Mouse (Mus musculus): ENCODE results near the gene Hs2st1. TPM values are rescaled to one million over a fixed set of nuclear protein-coding genes. Genes with fewer than 3 reads are reported as not detected.

Gene Hs2st1
- total and polyA plus RNA-seq, 3 experiments = 17.6 to 36.4 (median 29.7) TPM

- Histone ChIP-seq H3K27me3 (replicated peaks) (no peaks in the 10 kb centered on the region), H3K4me1 (ENCODE audit: control insufficient read depth in 1 of 2, insufficient read depth in 2 of 2) (peaks cover 3 to 9% of the 10 kb centered on the region in 2 experiments), H3K9me3 (replicated peaks; ENCODE audit: low read length) (no peaks in the 10 kb centered on the region), H3K27ac (ENCODE audit: insufficient read depth, low read depth) (no peak overlapping the region), H3K9ac (ENCODE audit: insufficient read depth, low read depth) (no peak overlapping the region), H3K4me3 (replicated peaks in 1 of 3; ENCODE audit: low read depth in 2 of 3, low read length in 2 of 3, poor library complexity in 1 of 3) (no peak overlapping the region), H3K4me2 (ENCODE audit: insufficient read depth, low read depth, poor library complexity, severe bottlenecking) (no peak overlapping the region), H3K79me2 (replicated peaks; ENCODE audit: control insufficient read depth, extremely low read depth, insufficient read depth, poor library complexity, severe bottlenecking) (no peaks in the 10 kb centered on the region), H3K36me3 (replicated peaks in 1 of 2; ENCODE audit: control insufficient read depth in 1 of 2, insufficient read depth in 1 of 2, low read length in 1 of 2) (peaks cover 9 to 72% of the 10 kb centered on the region in 2 experiments)
- TF ChIP-seq RCOR1 (conservative IDR thresholded peaks at IDR 0.05; ENCODE audit: low read depth, low read length) (no peak), IRF4 (IDR thresholded peaks at IDR 0.05; ENCODE audit: low read depth, low read length) (no peak), MAFK (IDR thresholded peaks at IDR 0.05; ENCODE audit: insufficient replicate concordance, low read length) (no peak), JUND (conservative IDR thresholded peaks at IDR 0.05; ENCODE audit: low read depth, low read length) (no peak), GABPA (IDR thresholded peaks at IDR 0.05; ENCODE audit: insufficient replicate concordance, low read depth, low read length) (no peak), MYC (IDR thresholded peaks at IDR 0.05; ENCODE audit: low read depth, low read length) (no peak), CHD2 (IDR thresholded peaks at IDR 0.05; ENCODE audit: low read length) (no peak), HCFC1 (IDR thresholded peaks at IDR 0.05; ENCODE audit: low read depth, low read length) (no peak)
- no peak for DNase-seq (ENCODE audit: extremely low read depth)
- in situ Hi-C loops (cut with MboI; ENCODE audit: low pct_ligation_motif_present, low pct_unique_long_range_greater_than_20kb, low sequenced_read_pairs) = no loop called here
- dilution Hi-C loops (cut with MboI; ENCODE audit: extremely low pct_ligation_motif_present, extremely low pct_unique_long_range_greater_than_20kb, low sequenced_read_pairs) = no loop called here
Measured at GRCm38 (mm10) chr3:144437871-144438398, 132.0 kb downstream of the Hs2st1 start.

DNA sequence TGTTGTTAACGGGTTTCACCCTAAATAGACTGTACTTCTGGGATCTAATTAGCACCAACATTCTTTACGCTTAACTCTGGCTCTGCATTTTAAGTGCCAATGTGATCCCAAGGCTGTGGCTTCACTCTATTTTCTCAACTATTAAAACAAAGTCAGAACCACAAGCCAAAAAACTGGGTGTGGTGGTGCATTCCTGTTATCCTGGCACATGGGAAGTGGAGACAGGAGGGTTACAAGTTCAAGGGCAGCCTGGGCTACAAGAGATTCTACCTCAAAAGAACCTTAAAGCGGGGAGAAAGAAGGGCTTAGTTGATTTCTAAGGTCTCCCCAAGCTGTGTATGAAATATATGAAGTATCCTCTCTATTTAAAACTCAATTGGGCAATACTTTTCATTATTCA is 133.9 kb downstream of the Hs2st1 start:
- Histone ChIP-seq H3K9ac (ENCODE audit: insufficient read depth, low read depth) (no peak overlapping the region), H3K9me3 (replicated peaks; ENCODE audit: low read length) (no peaks in the 10 kb centered on the region), H3K27ac (ENCODE audit: insufficient read depth, low read depth) (no peak overlapping the region), H3K4me2 (ENCODE audit: insufficient read depth, low read depth, poor library complexity, severe bottlenecking) (no peak overlapping the region), H3K36me3 (replicated peaks in 1 of 2; ENCODE audit: control insufficient read depth in 1 of 2, insufficient read depth in 1 of 2, low read length in 1 of 2) (peaks cover 9 to 67% of the 10 kb centered on the region in 2 experiments), H3K4me1 (ENCODE audit: control insufficient read depth in 1 of 2, insufficient read depth in 2 of 2) (peaks cover 7 to 23% of the 10 kb centered on the region in 2 experiments), H3K4me3 (replicated peaks in 1 of 3; ENCODE audit: low read depth in 2 of 3, low read length in 2 of 3, poor library complexity in 1 of 3) (no peak overlapping the region), H3K79me2 (replicated peaks; ENCODE audit: control insufficient read depth, extremely low read depth, insufficient read depth, poor library complexity, severe bottlenecking) (no peaks in the 10 kb centered on the region), H3K27me3 (replicated peaks) (no peaks in the 10 kb centered on the region)
- TF ChIP-seq UBTF (IDR thresholded peaks at IDR 0.05; ENCODE audit: low read depth, low read length) = no peak
- no peak for TF ChIP-seq HCFC1 (IDR thresholded peaks at IDR 0.05; ENCODE audit: low read depth, low read length)
- TF ChIP-seq JUND (conservative IDR thresholded peaks at IDR 0.05; ENCODE audit: low read depth, low read length) = no peak
- no peak for TF ChIP-seq RCOR1 (conservative IDR thresholded peaks at IDR 0.05; ENCODE audit: low read depth, low read length)
- no peak for TF ChIP-seq JUN (IDR thresholded peaks at IDR 0.05; ENCODE audit: insufficient read depth, low read depth, low read length)
- no peak for TF ChIP-seq ETS1 (conservative IDR thresholded peaks at IDR 0.05; ENCODE audit: low read depth, low read length)
- no peak for TF ChIP-seq ZMIZ1 (IDR thresholded peaks at IDR 0.05; ENCODE audit: low read depth, low read length)
- no peak for TF ChIP-seq ELF1 (IDR thresholded peaks at IDR 0.05; ENCODE audit: low read depth, low read length)
- no peak for TF ChIP-seq TBP (conservative IDR thresholded peaks at IDR 0.05; ENCODE audit: low read depth, low read length)
- TF ChIP-seq POLR2AphosphoS2 (IDR thresholded peaks at IDR 0.05; ENCODE audit: low read depth, low read length) = no peak
- TF ChIP-seq SIN3A (IDR thresholded peaks at IDR 0.05; ENCODE audit: low read length) = no peak
- no peak for TF ChIP-seq KAT2A (IDR thresholded peaks at IDR 0.05; ENCODE audit: insufficient replicate concordance, low read length)
- no peak for TF ChIP-seq CHD1 (IDR thresholded peaks at IDR 0.05; ENCODE audit: low read depth, low read length)
- no peak for TF ChIP-seq GABPA (IDR thresholded peaks at IDR 0.05; ENCODE audit: insufficient replicate concordance, low read depth, low read length)
- TF ChIP-seq BHLHE40 (IDR thresholded peaks at IDR 0.05; ENCODE audit: low read depth, low read length) = no peak
- TF ChIP-seq NRF1 (IDR thresholded peaks at IDR 0.05; ENCODE audit: low read depth, low read length) = no peak
- TF ChIP-seq USF2 (conservative IDR thresholded peaks at IDR 0.05; ENCODE audit: low read depth, low read length) = no peak
- no peak for TF ChIP-seq CHD2 (IDR thresholded peaks at IDR 0.05; ENCODE audit: low read length)
- no peak for TF ChIP-seq TCF12 (IDR thresholded peaks at IDR 0.05; ENCODE audit: low read depth, low read length)
- no peak for TF ChIP-seq PAX5 (IDR thresholded peaks at IDR 0.05; ENCODE audit: low read length)
- in situ Hi-C loops (cut with MboI; ENCODE audit: low pct_ligation_motif_present, low pct_unique_long_range_greater_than_20kb, low sequenced_read_pairs) (no loop called here), dilution Hi-C loops (cut with MboI; ENCODE audit: extremely low pct_ligation_motif_present, extremely low pct_unique_long_range_greater_than_20kb, low sequenced_read_pairs) (no loop called here)
- DNase-seq (ENCODE audit: extremely low read depth) = no peak

Measured in CH12.LX (cell line).